Mouse (Mus musculus) intestine, embryonic 16.5 days (tissue): ENCODE measurements around the gene Rap1gap2. TPM values are rescaled to one million over a fixed set of nuclear protein-coding genes. Genes with fewer than 3 reads are reported as not detected.

ENCODE experiments used
- ATAC-seq: fragments of 200-750 bp; cut with Nextera tagmentation; 2 replicates; pipeline ENCODE4 v1.8.0; 2017; ENCODE audit warnings: moderate TSS enrichment, moderate library complexity
- H3K27ac ChIP-seq: fragments of 300-500 bp; sonication (generic); 2 replicates; pipeline ENCODE4 v1.5.1; 2014; ENCODE audit warnings: mild to moderate bottlenecking, low read length
- H3K27me3 ChIP-seq: fragments of 300-500 bp; sonication (generic); replicated peaks from 2 replicates; pipeline ENCODE4 v1.6.1; 2014; ENCODE audit warnings: low read length, control low read depth, mixed read lengths; ENCODE audit not compliant: control insufficient read depth, insufficient read depth
- H3K36me3 ChIP-seq: fragments of 300-500 bp; sonication (generic); 2 replicates; pipeline ENCODE4 v1.6.1; 2014; ENCODE audit warnings: low read length, control low read depth; ENCODE audit not compliant: control insufficient read depth, insufficient read depth
- H3K4me1 ChIP-seq: fragments of 300-500 bp; sonication (generic); 2 replicates; pipeline ENCODE4 v1.6.1; 2014; ENCODE audit warnings: low read length, control low read depth, mixed read lengths; ENCODE audit not compliant: control insufficient read depth, insufficient read depth
- H3K4me2 ChIP-seq: fragments of 300-500 bp; sonication (generic); 2 replicates; pipeline ENCODE4 v1.6.1; 2014; ENCODE audit warnings: low read depth, low read length, control low read depth
- H3K4me3 ChIP-seq: fragments of 300-500 bp; sonication (generic); 2 replicates; pipeline ENCODE4 v1.5.1; 2014; ENCODE audit warnings: mild to moderate bottlenecking, low read length
- H3K9ac ChIP-seq: fragments of 300-500 bp; sonication (generic); 2 replicates; pipeline ENCODE4 v1.6.1; 2014; ENCODE audit warnings: low read depth, low read length
- H3K9me3 ChIP-seq: fragments of 300-500 bp; sonication (generic); 2 replicates; pipeline ENCODE4 v1.6.1; 2016; ENCODE audit warnings: low read length, control low read depth; ENCODE audit not compliant: control insufficient read depth
- WGBS: fragments of 180-500 bp; shearing (Covaris S2); extraction: QIAGEN DNeasy Blood & Tissue Kit; methylation state at CpG from one replicate; pipeline ENCODE4 v1.1.7; 2014; 5-methylcytosine and 5-hydroxymethylcytosine counted together
- polyA plus RNA-seq: library from polyadenylated mRNA; unstranded; fragments of >200 nt; fragmentation: Nextera tagmentation; extraction: Ambion mirVana; gene quantifications from 2 replicates; pipeline ENCODE4 v1.2.1, GENCODE M21; 2015

Rap1gap2 gene
- polyA plus RNA-seq, 1 experiment from 2014 or later: 8.4 TPM

GRCm38 (mm10) chr11:74506275-74506674, 104.4 kb downstream of the Rap1gap2 start:
- H3K4me1 ChIP-seq: 0 out of 2 replicates have a peak, but pooled peaks cover 3% of the 10 kb centered on the region
- H3K4me3 ChIP-seq: no peak overlapping the region
- ATAC-seq: no peak
- no peaks in the 10 kb centered on the region for H3K9me3 ChIP-seq
- no peak overlapping the region for H3K27ac ChIP-seq
- H3K4me2 ChIP-seq: no peak overlapping the region
- no peaks in the 10 kb centered on the region for H3K36me3 ChIP-seq
- no peak overlapping the region for H3K9ac ChIP-seq
- WGBS: 75% methylated on average over 6 of the region's 6 CpGs
- no peaks in the 10 kb centered on the region for H3K27me3 ChIP-seq

- ATAC-seq: peak; percentile 25; the same call in 1 of the 2 replicates
- Histone ChIP-seq H3K27me3 (no peaks in the 10 kb centered on the region), H3K4me3 (no peak overlapping the region), H3K9me3 (no peaks in the 10 kb centered on the region), H3K36me3 (no peaks in the 10 kb centered on the region), H3K27ac (no peak overlapping the region), H3K4me1 (peaks cover 9% of the 10 kb centered on the region; the same call in 1 of the 2 replicates), H3K9ac (no peak overlapping the region), H3K4me2 (no peak overlapping the region)
- WGBS: 59% methylated on average over 8 of the region's 8 CpGs
These were observed 108.2 kb downstream of the Rap1gap2 start for GRCm38 (mm10) chr11:74502485-74502884.

- no peak overlapping the region for H3K9ac ChIP-seq
- H3K9me3 ChIP-seq: no peaks in the 10 kb centered on the region
- no peak overlapping the region for H3K4me3 ChIP-seq
- no peaks in the 10 kb centered on the region for H3K36me3 ChIP-seq
- H3K4me2 ChIP-seq: no peak overlapping the region
- ATAC-seq: 0 out of 2 replicates have a peak, but pooled peaks have one; percentile 41
- peaks cover 9% of the 10 kb centered on the region; the same call in 1 of the 2 replicates for H3K4me1 ChIP-seq
- no peak overlapping the region for H3K27ac ChIP-seq
- H3K27me3 ChIP-seq: no peaks in the 10 kb centered on the region
These were observed 108.7 kb downstream of the Rap1gap2 start for GRCm38 (mm10) chr11:74501989-74502388.

- ATAC-seq: no peak
- Histone ChIP-seq H3K9ac (no peak overlapping the region), H3K36me3 (no peaks in the 10 kb centered on the region), H3K4me2 (no peak overlapping the region), H3K9me3 (no peaks in the 10 kb centered on the region), H3K27ac (no peak overlapping the region), H3K4me3 (no peak overlapping the region), H3K4me1 (peaks cover 9% of the 10 kb centered on the region; the same call in 1 of the 2 replicates), H3K27me3 (no peaks in the 10 kb centered on the region)
- 68% methylated on average over 3 of the region's 3 CpGs for WGBS
These were observed 109.7 kb downstream of the Rap1gap2 start for GRCm38 (mm10) chr11:74501061-74501460.

GRCm38 (mm10) chr11:74499521-74500099, 111.1 kb downstream of the Rap1gap2 start:
- Histone ChIP-seq H3K9ac (no peak overlapping the region), H3K27ac (no peak overlapping the region), H3K27me3 (no peaks in the 10 kb centered on the region), H3K36me3 (no peaks in the 10 kb centered on the region), H3K4me2 (no peak overlapping the region), H3K4me3 (no peak overlapping the region), H3K4me1 (peaks cover 9% of the 10 kb centered on the region; the same call in 1 of the 2 replicates), H3K9me3 (no peaks in the 10 kb centered on the region)
- 55% methylated on average over 8 of the region's 8 CpGs for WGBS
- ATAC-seq: no peak

GRCm38 (mm10) chr11:74499058-74499457, 111.7 kb downstream of the Rap1gap2 start:
- no peak for ATAC-seq
- no peaks in the 10 kb centered on the region for H3K36me3 ChIP-seq
- no peaks in the 10 kb centered on the region for H3K27me3 ChIP-seq
- no peak overlapping the region for H3K9ac ChIP-seq
- peaks cover 11% of the 10 kb centered on the region; the same call in 1 of the 2 replicates for H3K4me1 ChIP-seq
- 37% methylated on average over 3 of the region's 3 CpGs for WGBS
- H3K9me3 ChIP-seq: no peaks in the 10 kb centered on the region
- no peak overlapping the region for H3K4me2 ChIP-seq
- no peak overlapping the region for H3K4me3 ChIP-seq
- H3K27ac ChIP-seq: no peak overlapping the region

GRCm38 (mm10) chr11:74496581-74496980, 114.1 kb downstream of the Rap1gap2 start:
- WGBS: 96% methylated on average over 3 of the region's 3 CpGs
- no peak for ATAC-seq
- Histone ChIP-seq H3K4me1 (peaks cover 21% of the 10 kb centered on the region), H3K9me3 (no peaks in the 10 kb centered on the region), H3K27ac (no peak overlapping the region), H3K4me3 (no peak overlapping the region), H3K4me2 (no peak overlapping the region), H3K9ac (no peak overlapping the region), H3K36me3 (no peaks in the 10 kb centered on the region), H3K27me3 (no peaks in the 10 kb centered on the region)

GRCm38 (mm10) chr11:74493936-74494335, 116.8 kb downstream of the Rap1gap2 start:
- Histone ChIP-seq H3K4me3 (no peak overlapping the region), H3K4me1 (peaks cover 15% of the 10 kb centered on the region), H3K9ac (0 out of 2 replicates have a peak overlapping the region, but pooled peaks have one; percentile 20), H3K4me2 (no peak overlapping the region), H3K36me3 (no peaks in the 10 kb centered on the region), H3K27me3 (no peaks in the 10 kb centered on the region), H3K9me3 (no peaks in the 10 kb centered on the region), H3K27ac (no peak overlapping the region)
- WGBS: 54% methylated on average over 8 of the region's 8 CpGs
- ATAC-seq: no peak

- Histone ChIP-seq H3K36me3 (no peaks in the 10 kb centered on the region), H3K27me3 (no peaks in the 10 kb centered on the region), H3K4me1 (peaks cover 21% of the 10 kb centered on the region), H3K9me3 (no peaks in the 10 kb centered on the region), H3K27ac (peak overlapping the region; percentile 26; the same call in 1 of the 2 replicates), H3K4me3 (no peak overlapping the region), H3K9ac (no peak overlapping the region), H3K4me2 (no peak overlapping the region)
- no peak for ATAC-seq
- 65% methylated on average over 11 of the region's 11 CpGs for WGBS
These were observed 117.4 kb downstream of the Rap1gap2 start for GRCm38 (mm10) chr11:74493172-74493862.
